Mouse (Mus musculus) thymus, postnatal 36 days (tissue): ENCODE data around the gene Fdxacb1.

Experiments used
- DNase-seq, 2 experiments: peaks; one replicate each; pipeline ENCODE4 v3.0.0; 2022; ENCODE audit warnings: mixed read lengths in 2 of 2

The Fdxacb1 gene

GRCm38 (mm10) chr9:50750706-50751105 lies 17.3 kb upstream of the Fdxacb1 start:
- no peak for DNase-seq

DNA sequence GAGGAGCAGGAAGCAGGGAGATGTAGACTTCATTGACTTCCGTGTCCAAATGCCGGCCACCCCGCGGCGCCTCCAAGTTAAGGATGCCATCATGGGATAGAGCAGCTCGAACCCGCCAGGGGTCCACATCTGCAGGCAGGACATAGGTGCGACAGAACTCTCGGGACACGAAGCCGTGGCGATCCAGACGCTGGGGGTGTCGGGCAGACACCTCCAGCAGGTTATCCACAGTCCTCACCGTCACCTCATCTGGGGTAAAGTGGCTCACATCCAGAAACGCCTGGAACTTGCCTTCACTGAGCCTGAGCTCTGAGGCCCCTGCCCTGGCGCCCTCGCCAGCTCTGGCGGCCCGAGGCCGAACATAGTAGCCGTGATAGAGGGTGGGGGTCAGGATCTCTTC lies 16.7 kb upstream of the Fdxacb1 start, which contains the start of gene Cryab:
Gene Cryab (plus strand): TSS at position 3 of the 400 bp plus-strand sequence.
- no peak for DNase-seq

DNA sequence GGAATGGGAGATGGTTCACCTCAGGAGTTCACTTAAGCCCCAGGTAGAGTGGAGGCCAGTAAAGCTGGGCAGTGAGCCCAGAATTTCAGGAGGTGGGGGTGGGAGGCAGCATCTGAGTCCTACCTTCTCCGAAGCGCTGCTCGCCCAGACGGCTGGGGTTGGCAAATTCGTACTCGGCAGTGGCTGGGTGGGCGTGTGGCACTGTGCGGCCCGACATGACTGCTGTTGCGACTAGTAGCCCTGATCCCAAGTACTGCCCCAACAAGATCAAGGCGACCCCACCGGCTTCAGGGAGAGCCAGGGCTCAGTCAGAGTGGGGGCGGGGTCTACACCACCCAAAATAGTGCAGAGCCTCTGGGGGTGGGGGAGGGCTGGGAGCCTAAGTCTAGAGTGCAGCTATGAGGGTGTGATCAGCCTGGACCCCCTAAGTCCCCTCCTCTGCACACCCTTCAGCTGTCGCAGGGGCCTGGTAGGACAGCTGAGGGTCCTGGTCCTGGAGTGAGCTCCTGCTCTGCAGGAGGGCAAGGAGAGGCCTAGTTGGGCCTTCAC lies 15.9 kb upstream of the Fdxacb1 start, which contains the start of gene Hspb2:
Gene Hspb2 (minus strand): TSS at position 301 of the 549 bp plus-strand sequence.
- no peak for DNase-seq

GRCm38 (mm10) chr9:50752784-50753615 lies 15.0 kb upstream of the Fdxacb1 start:
- DNase-seq = no peak

DNA sequence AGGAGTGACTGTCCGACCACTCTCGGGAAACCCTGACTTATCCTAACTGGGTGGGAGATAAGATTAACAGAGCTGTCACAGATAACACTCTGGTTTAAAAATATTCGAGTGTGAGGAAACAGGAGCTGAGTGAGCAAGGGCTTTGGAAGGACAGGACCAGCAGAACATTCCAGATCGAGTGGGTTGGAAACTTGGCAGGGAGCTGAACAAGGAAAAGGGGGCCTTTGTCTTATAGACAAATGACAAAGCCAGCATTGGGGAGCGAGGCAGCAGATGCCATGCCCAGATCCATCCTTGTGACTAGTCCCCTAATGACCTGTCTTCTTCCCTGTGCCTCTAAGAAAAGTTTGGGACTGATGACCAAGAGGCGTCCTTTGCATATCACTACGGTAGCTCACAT lies 14.1 kb upstream of the Fdxacb1 start:
- DNase-seq = no peak

DNA sequence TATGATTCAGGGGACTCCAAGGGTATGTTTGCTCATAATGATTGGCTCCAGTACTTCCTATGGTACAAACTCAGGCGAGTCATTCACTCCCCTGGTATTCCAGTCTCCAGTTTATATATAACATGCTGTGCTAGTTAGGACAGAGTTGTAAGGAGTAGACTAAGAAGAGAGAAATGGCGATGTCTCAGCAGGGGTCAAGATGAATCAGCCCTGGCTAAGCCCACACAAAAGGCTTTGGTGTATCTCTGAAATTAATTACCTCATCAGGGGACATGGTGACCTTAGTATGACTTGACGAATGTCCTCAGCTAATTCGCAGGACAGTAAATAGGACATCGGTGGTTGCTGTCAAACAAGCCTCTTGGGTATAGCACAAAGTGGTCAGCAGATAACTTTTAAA lies 11.3 kb upstream of the Fdxacb1 start:
- DNase-seq = no peak

- no peak for DNase-seq
Observed at GRCm38 (mm10) chr9:50761520-50762243, 6.4 kb upstream of the Fdxacb1 start.

DNA sequence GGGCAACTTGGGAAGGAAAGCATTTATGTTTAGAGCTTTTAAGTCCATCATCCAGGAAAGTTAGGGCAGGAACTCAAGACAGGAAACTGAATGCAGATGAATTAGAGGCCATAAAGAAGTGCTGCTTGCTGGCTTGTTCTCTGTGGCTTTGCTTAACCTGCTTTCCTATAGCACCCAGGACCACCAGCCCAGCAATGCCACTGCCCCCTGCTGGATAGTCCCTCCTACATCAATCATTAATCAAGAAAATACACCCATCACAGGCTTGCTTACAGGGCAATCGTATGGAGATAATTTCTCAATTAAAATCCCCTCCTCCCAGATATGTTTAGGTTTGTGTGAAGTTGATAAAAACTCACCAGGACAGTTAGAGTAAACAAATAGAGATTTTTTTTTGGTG lies 4.7 kb upstream of the Fdxacb1 start:
- no peak for DNase-seq

DNA sequence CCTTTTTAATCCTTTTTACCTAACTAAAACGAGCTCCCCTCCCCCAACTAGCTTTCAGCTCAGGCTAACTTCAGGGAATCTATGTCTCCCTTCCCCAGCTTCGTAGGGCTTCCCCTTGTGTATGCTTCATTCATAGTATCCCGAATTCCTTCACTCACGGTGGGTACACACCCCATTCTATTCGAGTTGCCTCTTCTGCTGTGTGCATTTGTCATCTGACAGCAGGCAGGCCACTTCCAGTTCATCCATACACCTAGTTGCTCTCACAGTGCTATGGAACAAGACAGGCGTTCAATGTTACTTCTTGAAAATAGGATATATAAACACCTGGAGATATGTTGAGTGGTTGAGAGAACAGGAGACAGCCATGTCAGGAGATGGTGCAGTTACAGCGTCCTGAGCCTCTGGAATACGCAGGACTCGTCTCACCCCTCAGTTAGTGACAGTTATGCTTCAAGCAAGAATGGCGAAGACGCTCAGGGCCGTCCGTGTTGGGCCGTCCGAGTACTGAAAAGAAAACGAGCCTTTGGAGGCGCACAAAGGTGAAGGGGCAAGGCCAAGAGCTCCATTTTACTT lies 417 bp upstream of the Fdxacb1 start:
- DNase-seq = no peak

- no peak for DNase-seq
Observed at GRCm38 (mm10) chr9:50770011-50770410, 2.0 kb downstream of the Fdxacb1 start.

- DNase-seq = no peak
Observed at GRCm38 (mm10) chr9:50774026-50774462, 6.0 kb downstream of the Fdxacb1 start.

GRCm38 (mm10) chr9:50774991-50775612 lies 7.1 kb downstream of the Fdxacb1 start, which contains the start of the genes Alg9 and 1110032A03Rik:
Gene Alg9 (plus strand): TSS chr9:50775019.
Gene 1110032A03Rik (minus strand): TSS chr9:50775520.
- peak; percentile 87 to 89 for DNase-seq

DNA sequence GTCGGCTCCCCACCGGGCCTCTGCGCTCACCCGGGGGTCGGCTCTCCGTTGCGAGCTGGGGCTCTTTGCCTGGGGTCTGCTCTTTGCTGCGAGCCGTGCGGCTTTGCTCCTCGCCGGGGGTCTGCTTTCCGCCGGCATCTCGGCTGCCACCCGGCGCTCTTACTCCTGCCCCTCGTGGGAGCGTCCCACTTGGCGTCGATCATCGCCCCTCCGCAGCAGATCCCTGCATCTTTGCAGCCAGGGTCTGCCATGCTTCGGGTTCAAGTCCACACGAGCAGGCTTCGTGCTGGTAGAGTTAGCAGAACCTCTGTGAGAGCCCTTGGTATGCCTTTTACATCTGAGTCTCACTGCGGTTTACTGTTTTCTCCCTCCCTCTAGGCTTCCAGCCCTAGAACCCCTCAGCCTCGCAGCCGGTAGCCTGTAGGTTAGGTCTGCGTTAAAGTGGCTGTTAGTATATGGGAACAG lies 7.7 kb downstream of the Fdxacb1 start:
- no peak for DNase-seq

DNA sequence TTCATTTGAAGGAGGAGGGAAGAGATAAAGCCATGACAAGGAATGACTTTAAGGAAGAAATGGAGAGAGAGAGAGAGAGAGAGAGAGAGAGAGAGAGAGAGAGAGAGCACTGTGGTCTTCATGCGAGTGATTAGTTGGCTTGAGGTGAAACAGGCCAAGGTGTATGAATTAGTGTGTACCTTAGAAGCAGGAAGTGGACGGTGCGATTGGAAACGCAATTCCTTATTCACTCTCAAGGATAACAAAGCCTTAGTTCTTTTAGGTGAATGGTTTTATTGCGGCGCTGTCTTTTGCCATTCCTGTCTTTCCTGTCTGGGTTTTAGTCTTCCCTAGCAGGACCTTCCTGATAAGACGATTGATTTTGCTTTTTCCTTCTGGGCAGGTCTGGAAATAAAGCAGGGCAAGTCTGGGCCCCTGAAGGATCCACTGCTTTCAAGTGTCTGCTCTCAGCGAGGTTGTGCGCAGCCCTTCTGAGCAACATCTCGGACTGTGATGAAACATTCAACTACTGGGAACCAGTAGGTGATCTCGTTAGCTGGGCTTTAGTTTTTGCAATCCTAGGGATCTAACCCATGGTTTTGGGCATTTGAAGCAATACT lies 8.2 kb downstream of the Fdxacb1 start:
- no peak for DNase-seq

DNA sequence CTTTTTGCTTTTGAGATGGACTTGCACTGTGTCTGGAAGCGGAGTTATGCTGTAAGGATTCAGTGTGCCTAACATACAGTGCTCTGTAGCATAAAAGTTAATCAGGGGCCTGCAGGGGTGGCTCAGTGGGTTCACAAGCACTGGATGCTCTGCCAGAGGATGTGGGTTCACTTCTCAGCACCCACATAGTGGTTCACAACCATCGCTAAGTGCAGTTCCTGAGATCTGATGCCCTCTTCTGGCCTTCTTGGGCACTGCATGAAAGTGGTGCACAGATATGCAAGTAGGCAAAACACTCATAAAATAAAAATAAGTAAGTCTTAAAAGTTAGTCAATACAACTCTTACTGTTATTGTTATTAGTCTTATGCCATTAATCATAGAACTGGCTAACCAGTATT lies 14.1 kb downstream of the Fdxacb1 start:
- DNase-seq = peak; percentile 62

GRCm38 (mm10) chr9:50795266-50795665 lies 27.2 kb downstream of the Fdxacb1 start:
- DNase-seq = no peak

DNA sequence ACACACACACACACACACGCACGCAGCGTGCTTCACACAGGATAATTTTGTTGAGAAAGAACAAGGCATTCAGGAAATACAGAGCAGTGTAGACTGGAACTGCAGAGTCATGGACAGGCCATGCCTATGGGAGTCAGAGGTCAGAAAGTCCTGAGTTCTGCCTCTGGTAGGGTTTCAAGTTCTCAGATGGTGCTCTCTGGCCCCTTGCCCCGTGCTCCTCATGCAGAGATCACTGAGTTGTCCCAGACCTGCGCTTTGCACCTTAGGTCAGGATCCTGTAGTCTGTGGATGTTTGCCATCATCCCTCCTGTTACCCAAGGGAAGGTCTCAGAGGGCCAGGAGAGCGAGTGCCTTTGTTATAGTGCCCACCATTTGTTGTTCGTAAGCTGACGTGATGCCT lies 28.7 kb downstream of the Fdxacb1 start:
- no peak for DNase-seq

DNA sequence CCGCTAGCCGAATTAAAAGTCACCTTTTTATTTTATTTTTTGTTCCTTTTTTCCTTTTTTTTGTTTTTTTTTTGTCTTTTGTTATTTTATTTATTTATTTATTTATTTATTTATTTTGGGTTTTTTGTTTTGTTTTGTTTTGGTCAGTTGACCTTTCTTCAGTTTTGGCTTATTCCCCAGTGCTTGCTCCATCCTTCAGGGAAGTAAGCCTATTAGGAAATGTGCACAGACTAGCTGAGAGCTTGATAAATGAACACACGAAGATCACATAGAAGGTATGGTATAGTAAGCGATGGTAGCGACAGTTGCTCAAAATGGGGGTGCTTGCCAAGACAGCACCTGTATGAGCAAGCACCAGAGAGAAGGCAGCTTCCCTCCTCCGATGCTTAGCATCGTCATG lies 29.6 kb downstream of the Fdxacb1 start:
- DNase-seq = no peak

- no peak for DNase-seq
Observed at GRCm38 (mm10) chr9:50798368-50798767, 30.3 kb downstream of the Fdxacb1 start.

DNA sequence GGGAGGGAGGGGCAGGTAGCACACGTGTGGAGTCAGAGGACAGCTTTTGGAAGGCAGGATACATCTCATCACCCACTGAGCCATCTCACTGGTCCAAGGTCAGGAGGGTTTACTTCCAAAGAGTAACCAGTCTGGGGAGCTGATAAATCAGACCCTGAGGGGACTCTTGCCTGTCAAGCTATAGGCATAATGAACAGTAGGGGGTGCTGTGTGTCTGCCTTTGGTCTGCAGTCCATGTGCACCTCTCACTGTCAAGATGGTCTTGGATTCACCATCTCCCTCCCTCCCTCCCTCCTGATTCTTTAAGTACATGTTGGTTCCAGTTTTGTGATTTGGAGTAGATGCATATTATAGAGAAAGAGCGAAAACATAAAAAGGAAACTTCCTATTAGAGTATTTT lies 32.9 kb downstream of the Fdxacb1 start:
- peak; percentile 41 to 50 for DNase-seq

GRCm38 (mm10) chr9:50803055-50803671 lies 35.1 kb downstream of the Fdxacb1 start:
- DNase-seq = no peak

GRCm38 (mm10) chr9:50808471-50808870 lies 40.4 kb downstream of the Fdxacb1 start:
- DNase-seq = no peak
